Mouse (Mus musculus): ENCODE results near the gene Slc35a2.

Gene Slc35a2

GRCm38 (mm10) chrX:7904441-7904840, 20.6 kb downstream of the Slc35a2 start:
- in situ Hi-C loops (cut with MboI; ENCODE audit: low sequenced_read_pairs) = loop anchor here (25.0 kb wide), 1 partner anchor 208 kb away; no protein-coding TSS in a partner anchor

DNA sequence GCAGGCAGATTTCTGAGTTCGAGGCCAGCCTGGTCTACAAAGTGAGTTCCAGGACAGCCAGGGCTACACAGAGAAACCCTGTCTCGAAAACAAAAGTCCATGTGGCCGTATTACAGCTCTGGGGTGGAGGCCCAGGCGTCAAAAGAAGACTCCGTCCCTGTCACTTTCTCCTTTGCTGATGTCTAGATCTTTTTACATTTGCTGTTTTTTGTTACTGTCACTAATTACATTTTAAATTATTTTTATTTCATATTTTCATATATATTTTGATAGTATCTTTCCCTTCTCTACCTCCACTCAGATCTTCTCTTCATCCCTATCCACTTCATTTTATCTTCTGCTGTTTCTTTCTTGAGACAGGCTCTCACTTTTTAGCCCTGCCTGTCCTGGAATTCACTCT, 23.9 kb downstream of the Slc35a2 start, which contains the start of gene Gm10491:
Gene Gm10491, minus strand, starts transcription at position 101 of the 400 bp plus-strand sequence.
- in situ Hi-C loops (cut with MboI; ENCODE audit: low sequenced_read_pairs) = loop anchor here (25.0 kb wide), 1 partner anchor 205 kb away; no protein-coding TSS in a partner anchor

DNA sequence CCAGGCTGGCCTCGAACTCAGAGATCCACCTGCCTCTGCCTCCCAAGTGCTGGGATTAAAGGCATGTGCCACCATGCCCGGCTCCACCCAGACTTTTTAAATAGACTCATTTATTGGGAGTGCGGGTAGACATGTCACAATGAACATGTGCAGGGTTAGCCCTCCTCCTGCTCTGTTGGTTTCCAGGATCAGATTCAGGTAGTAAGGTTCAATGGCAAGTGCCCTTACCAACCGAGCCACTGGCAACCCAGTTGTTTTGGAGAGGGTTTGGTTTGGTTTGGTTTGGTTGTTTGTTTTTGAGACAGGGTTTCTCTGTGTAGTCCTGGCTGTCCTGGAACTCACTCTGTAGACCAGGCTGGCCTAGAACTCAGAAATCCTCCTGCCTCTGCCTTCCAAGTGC, 25.4 kb downstream of the Slc35a2 start, which contains the start of gene Gm10490:
Gene Gm10490, plus strand, starts transcription at position 301 of the 400 bp plus-strand sequence.
- in situ Hi-C loops (cut with MboI; ENCODE audit: low sequenced_read_pairs) = loop anchor here (25.0 kb wide), 1 partner anchor 203 kb away; no protein-coding TSS in a partner anchor

- in situ Hi-C loops (cut with MboI; ENCODE audit: low sequenced_read_pairs) = loop anchor here (25.0 kb wide), 1 partner anchor 202 kb away; no protein-coding TSS in a partner anchor
These were observed 26.6 kb downstream of the Slc35a2 start for GRCm38 (mm10) chrX:7910473-7910872.

- in situ Hi-C loops (cut with MboI; ENCODE audit: low sequenced_read_pairs) = loop anchor here (25.0 kb wide), 1 partner anchor 197 kb away; no protein-coding TSS in a partner anchor
These were observed 31.8 kb downstream of the Slc35a2 start for GRCm38 (mm10) chrX:7915669-7916068.

GRCm38 (mm10) chrX:7917960-7918359, 34.1 kb downstream of the Slc35a2 start:
- in situ Hi-C loops (cut with MboI; ENCODE audit: low sequenced_read_pairs) = loop anchor here (25.0 kb wide), 1 partner anchor 194 kb away; no protein-coding TSS in a partner anchor

DNA sequence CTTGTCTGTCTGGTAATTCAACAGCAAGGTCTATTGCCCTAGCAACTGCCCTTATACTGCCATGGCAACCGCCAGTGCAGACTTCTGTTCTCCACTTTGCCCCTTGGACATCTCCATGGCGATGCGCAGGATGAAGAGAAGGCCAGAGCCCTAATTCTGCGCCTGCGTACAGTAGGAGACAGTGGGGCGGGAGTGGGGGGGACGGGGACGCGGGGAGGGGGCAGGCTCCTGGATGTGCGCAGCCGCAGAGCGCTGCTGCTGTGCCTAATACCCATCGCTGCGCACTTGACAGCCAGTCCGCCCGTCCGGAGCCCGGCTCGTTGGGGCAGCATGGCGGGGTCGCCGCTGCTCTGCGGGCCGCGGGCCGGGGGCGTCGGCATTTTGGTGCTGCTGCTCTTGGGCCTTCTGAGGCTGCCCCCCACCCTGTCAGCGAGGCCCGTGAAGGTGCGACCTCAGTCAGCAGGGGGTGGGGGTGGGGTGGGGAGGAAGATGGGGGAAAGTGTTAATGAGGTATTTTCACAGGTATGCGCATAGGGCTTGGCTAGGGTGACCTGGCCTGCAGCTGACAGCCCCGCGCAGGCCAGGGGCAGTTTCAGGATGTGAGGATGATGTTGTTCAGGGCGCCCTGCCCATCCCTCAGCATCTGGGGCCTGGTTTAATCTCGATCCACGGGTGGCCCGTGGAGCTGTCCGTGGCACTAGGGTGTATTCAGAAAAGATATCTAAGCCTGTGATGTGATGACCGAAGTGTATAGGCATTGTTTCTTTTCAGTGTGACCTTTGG, 36.0 kb downstream of the Slc35a2 start, which contains the start of gene Pcsk1n:
Gene Pcsk1n, plus strand, starts transcription at position 222 of the 783 bp plus-strand sequence.
- in situ Hi-C loops (cut with MboI; ENCODE audit: low sequenced_read_pairs) = loop anchor here (10.0 to 25.0 kb wide), 2 partner anchors 95 to 193 kb away; partner anchors contain the start of gene Glod5

- in situ Hi-C loops (cut with MboI; ENCODE audit: low sequenced_read_pairs) = loop anchor here (10.0 to 25.0 kb wide), 2 partner anchors 93 to 190 kb away; partner anchors contain the start of gene Glod5
These were observed 38.2 kb downstream of the Slc35a2 start for GRCm38 (mm10) chrX:7922032-7922431.

GRCm38 (mm10) chrX:7926266-7926665, 42.4 kb downstream of the Slc35a2 start:
- in situ Hi-C loops (cut with MboI; ENCODE audit: low sequenced_read_pairs) = loop anchor here (10.0 kb wide), 1 partner anchor 89 kb away; the partner anchor contains the start of gene Glod5

DNA sequence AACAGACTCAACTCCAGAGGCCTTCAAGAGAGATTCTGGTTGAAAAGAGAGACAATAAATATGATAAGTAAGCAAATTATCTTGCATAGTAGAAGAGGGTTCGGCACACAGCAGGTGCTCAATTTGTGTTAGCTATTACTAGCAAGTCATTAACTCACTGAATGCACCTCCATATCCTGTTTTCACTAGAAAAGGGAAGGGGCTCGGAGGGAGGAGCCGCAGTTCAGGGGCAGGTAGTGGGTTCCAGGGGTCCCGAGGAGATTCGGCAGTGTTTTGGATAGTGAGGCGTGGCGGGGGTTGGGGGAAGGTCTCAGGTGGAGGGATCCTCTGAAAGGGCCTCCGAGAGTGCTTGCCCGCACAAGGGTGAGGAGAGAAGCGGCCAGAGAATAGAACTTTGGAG, 43.3 kb downstream of the Slc35a2 start:
- in situ Hi-C loops (cut with MboI; ENCODE audit: low sequenced_read_pairs) = loop anchor here (10.0 kb wide), 1 partner anchor 88 kb away; the partner anchor contains the start of gene Glod5

- in situ Hi-C loops (cut with MboI; ENCODE audit: low sequenced_read_pairs) = loop anchor here (10.0 kb wide), 1 partner anchor 86 kb away; the partner anchor contains the start of gene Glod5
These were observed 44.5 kb downstream of the Slc35a2 start, which contains the start of gene Eras for GRCm38 (mm10) chrX:7928270-7928790. Gene Eras (minus strand): TSS chrX:7928607.

DNA sequence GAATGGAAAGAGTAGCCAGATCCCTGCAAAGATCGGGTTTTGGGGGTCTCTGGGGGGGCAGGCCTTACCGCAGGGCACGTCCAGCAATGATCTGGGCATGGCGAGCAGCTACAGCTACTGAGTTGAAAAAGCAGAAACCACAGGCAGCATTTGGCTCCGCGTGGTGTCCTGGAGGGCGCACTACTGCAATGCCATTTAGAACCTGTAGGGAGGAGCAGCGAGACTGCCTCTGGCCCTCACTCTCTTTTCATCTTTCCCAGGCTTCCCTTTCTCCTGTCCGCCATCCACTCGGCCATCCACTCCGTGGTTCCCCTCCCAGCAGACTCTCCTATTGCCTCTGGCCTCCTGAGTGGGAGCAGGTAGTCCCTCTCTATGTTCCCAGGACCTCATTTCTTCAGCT, 53.0 kb downstream of the Slc35a2 start:
- in situ Hi-C loops (cut with MboI; ENCODE audit: low sequenced_read_pairs) = no loop called here

DNA sequence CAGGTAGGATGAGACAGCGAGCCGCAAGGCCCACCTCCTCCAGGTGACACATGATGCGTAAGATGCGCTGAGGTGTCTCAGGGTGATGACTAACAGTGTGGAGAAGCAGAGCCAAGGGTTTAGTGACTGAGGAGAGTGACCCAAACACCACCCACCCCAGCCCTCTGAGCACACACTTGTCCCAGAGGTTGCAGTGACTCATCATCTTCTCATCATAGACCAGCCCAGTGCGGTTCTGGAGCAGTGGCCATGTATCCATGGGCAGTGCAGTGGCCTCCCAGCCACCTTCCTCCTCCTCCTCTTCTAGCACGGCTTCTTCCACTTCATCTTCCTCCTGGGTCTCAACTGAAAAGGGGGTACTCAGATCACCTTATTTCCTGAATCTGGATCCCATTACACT, 53.8 kb downstream of the Slc35a2 start:
- in situ Hi-C loops (cut with MboI; ENCODE audit: low sequenced_read_pairs) = no loop called here

All from CH12F3 (cell line).